15 mouse cellular contexts compared by ENCODE assay signal in the genomic region with DNA sequence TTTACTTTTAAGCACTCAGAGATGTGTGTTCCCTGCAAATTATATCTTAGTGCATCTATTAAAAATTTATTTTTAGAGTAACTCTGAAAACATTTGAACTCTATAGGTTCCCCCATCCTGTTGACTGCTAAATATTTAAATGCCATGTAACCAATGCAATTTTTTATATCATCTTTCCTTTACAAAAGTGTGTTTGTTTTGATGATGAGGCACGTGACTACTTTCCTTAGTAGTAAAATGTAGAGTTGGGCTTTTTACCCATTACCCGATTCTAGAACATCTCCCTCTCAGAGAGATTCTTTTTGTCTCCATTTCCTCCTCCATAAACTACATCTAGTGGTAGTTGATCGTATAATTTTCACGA.
"Had no signal": no experiment of that assay in that cellular context is flagged by ENCODE, and none has a peak within 500 bp of the region (broad histone marks: within the 10 kb centered on the region; RNA-seq: fewer than 3 reads in every experiment).

No protein-coding gene starts in this region.

- ATAC-seq: intestine, postnatal 0 days; midbrain, embryonic 13.5 days; midbrain, embryonic 16.5 days had no signal

- DNase-seq: kidney, adult 8-10 months; liver, embryonic 13.5 days; right cerebral cortex, adult 18-20 months; right cerebral cortex, postnatal 14 days; right cerebral cortex, postnatal 4 days; thymus, adult 2 months; thymus, postnatal 14 days had no signal

- H3K4me3 ChIP-seq: layer of hippocampus, adult 2 months; limb, embryonic 10.5 days; limb, embryonic 13.5 days; liver, embryonic 13.5 days; midbrain, embryonic 13.5 days had no signal

- H3K27me3 ChIP-seq: limb, embryonic 13.5 days; liver, embryonic 13.5 days had no signal

- H3K4me2 ChIP-seq: liver, embryonic 13.5 days; midbrain, embryonic 13.5 days had no signal

- H3K9ac ChIP-seq: limb, embryonic 13.5 days; liver, embryonic 13.5 days; lung, embryonic 14.5 days; midbrain, embryonic 13.5 days had no signal

- H3K36me3 ChIP-seq: liver, embryonic 13.5 days; midbrain, embryonic 13.5 days had no signal

- H3K27ac ChIP-seq: layer of hippocampus, adult 2 months; limb, embryonic 10.5 days; liver, embryonic 13.5 days; macrophage; midbrain, embryonic 13.5 days had no signal

- H3K9me3 ChIP-seq: limb, embryonic 10.5 days; limb, embryonic 13.5 days; liver, embryonic 13.5 days; midbrain, embryonic 13.5 days had no signal
